Mouse (Mus musculus) E14TG2a.4 (cell line): ENCODE data around the gene Snx20.
"Not testable (repeated sequence)": the region's sequence is repeated elsewhere in the genome, so short reads cannot be mapped to it uniquely, and the experiment has no call there.

Experiments
- H3K27me3 ChIP-seq: 2 replicates; pipeline ENCODE4 v1.6.1; 2014; ENCODE audit warnings: low read length, control low read depth; ENCODE audit not compliant: insufficient read depth
- H3K36me3 ChIP-seq: 2 replicates; pipeline ENCODE4 v1.6.1; 2014; ENCODE audit warnings: low read length, control low read depth; ENCODE audit not compliant: insufficient read depth
- H3K4me1 ChIP-seq: replicated peaks from 2 replicates; pipeline ENCODE4 v1.6.1; 2014; ENCODE audit warnings: low read depth, low read length, control low read depth
- H3K4me3 ChIP-seq: replicated peaks from 2 replicates; pipeline ENCODE4 v1.5.1; 2014; ENCODE audit warnings: mild to moderate bottlenecking, low read length
- H3K9me3 ChIP-seq: 2 replicates; pipeline ENCODE4 v1.6.1; 2014; ENCODE audit warnings: low read length, control low read depth
- CTCF ChIP-seq: conservative IDR thresholded peaks from 2 replicates; pipeline ENCODE4 v1.5.1; 2014; ENCODE audit warnings: low read length
- NANOG ChIP-seq: IDR thresholded peaks from 2 replicates; pipeline ENCODE4 v1.6.1; 2014; ENCODE audit warnings: borderline replicate concordance, low read length, mixed read lengths
- POU5F1 ChIP-seq: IDR thresholded peaks from 2 replicates; pipeline ENCODE4 v1.6.1; 2014; ENCODE audit warnings: low read length, borderline replicate concordance

The Snx20 gene

DNA sequence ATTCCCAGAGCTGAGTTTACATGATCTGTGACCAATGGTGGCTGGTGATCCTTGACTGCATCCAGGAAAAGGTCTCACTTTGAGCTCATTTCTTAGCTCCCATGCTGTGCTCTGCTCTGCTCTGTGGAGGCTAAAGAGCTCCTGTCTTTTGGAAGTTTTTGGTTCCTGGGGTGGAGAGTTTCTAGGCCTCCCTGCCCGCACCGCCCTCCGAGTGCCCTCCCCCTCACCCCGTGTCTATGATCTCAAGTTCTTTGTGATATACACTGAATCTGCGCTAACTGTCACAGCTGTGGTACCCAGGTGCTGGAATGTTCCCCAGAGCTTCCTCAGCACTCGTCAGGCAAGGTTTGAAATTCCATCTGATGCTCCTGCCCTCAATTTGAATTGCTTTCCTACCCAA lies 34.9 kb upstream of the Snx20 start:
- Histone ChIP-seq H3K4me1 (peaks cover 5% of the 10 kb centered on the region; the same call in 1 of the 2 replicates), H3K36me3 (no peaks in the 10 kb centered on the region), H3K9me3 (no peaks in the 10 kb centered on the region), H3K4me3 (no peak overlapping the region), H3K27me3 (peaks cover 7% of the 10 kb centered on the region)
- TF ChIP-seq NANOG (no peak), POU5F1 (no peak), CTCF (no peak)

GRCm38 (mm10) chr8:88668400-88669086 lies 32.6 kb upstream of the Snx20 start:
- TF ChIP-seq POU5F1, result no peak
- TF ChIP-seq NANOG, result no peak
- TF ChIP-seq CTCF, result no peak

GRCm38 (mm10) chr8:88666435-88666834 lies 30.5 kb upstream of the Snx20 start:
- Histone ChIP-seq H3K9me3 (no peaks in the 10 kb centered on the region), H3K36me3 (no peaks in the 10 kb centered on the region), H3K4me1 (peaks cover 17% of the 10 kb centered on the region), H3K27me3 (peaks cover 35% of the 10 kb centered on the region), H3K4me3 (no peak overlapping the region)
- TF ChIP-seq NANOG (no peak), CTCF (no peak), POU5F1 (no peak)

More at GRCm38 (mm10) chr8:88668400-88669086, 32.6 kb upstream of the Snx20 start:
- Histone ChIP-seq H3K36me3 (no peaks in the 10 kb centered on the region), H3K4me1 (peaks cover 17% of the 10 kb centered on the region), H3K4me3 (no peak overlapping the region), H3K9me3 (no peaks in the 10 kb centered on the region), H3K27me3 (peaks cover 28% of the 10 kb centered on the region)

GRCm38 (mm10) chr8:88664947-88665346 lies 29.0 kb upstream of the Snx20 start:
- peak overlapping the region; percentile 46; the same call in 1 of the 2 replicates for H3K4me3 ChIP-seq
- peaks cover 35% of the 10 kb centered on the region for H3K27me3 ChIP-seq
- H3K9me3 ChIP-seq, result no peaks in the 10 kb centered on the region
- peaks cover 17% of the 10 kb centered on the region for H3K4me1 ChIP-seq
- TF ChIP-seq POU5F1 (no peak), CTCF (no peak), NANOG (no peak)
- no peaks in the 10 kb centered on the region for H3K36me3 ChIP-seq

- Histone ChIP-seq H3K9me3 (no peaks in the 10 kb centered on the region), H3K4me3 (peak overlapping the region; percentile 46; the same call in 1 of the 2 replicates), H3K27me3 (peaks cover 35% of the 10 kb centered on the region), H3K36me3 (no peaks in the 10 kb centered on the region), H3K4me1 (peaks cover 17% of the 10 kb centered on the region)
- no peak for TF ChIP-seq CTCF
- no peak for TF ChIP-seq NANOG
- TF ChIP-seq POU5F1, result no peak
Measured at GRCm38 (mm10) chr8:88664121-88664520, 28.2 kb upstream of the Snx20 start.

DNA sequence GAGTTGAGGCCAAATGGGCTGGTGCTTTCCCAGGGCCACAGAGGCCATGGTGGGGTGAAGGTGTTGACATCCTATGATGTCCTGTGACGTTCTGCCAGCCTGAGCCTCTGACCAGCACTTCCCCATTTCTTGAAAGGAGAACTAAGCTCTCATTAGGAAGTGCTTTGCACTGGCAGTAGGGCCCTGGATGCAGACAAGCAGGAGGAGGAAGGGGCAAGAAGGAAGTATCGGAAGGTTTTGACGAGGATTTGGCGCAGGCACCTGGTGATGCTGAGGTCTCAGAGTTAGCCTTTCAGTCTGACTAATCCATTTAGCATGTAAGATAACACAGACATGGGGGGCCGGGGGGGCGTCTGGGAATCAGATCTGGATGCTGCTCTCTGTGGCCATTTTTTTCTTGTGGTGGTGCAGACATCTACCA lies 26.5 kb upstream of the Snx20 start:
- Histone ChIP-seq H3K36me3 (no peaks in the 10 kb centered on the region), H3K4me3 (no peak overlapping the region), H3K4me1 (peaks cover 11% of the 10 kb centered on the region; the same call in 1 of the 2 replicates), H3K27me3 (peaks cover 35% of the 10 kb centered on the region), H3K9me3 (no peaks in the 10 kb centered on the region)
- TF ChIP-seq NANOG (no peak), POU5F1 (no peak), CTCF (no peak)

DNA sequence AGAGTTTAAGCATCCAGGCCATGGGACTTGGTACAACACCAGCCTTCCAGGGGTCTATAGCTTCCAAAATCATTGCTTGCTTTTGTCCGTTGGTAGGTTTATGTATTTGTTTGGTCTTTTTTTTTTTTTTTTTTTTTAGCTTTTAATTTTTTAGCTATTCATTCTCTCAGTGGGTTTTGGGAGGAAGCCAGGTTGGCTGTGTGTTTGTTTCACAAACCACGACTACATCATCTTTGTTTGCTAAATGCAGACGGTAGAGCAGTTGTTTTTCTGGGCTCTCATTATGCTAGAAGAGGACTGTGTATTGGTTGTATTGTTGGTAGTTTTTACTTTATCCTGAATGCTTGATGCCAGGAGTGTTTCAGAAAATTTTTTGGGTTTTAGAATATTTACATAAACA lies 23.9 kb upstream of the Snx20 start:
- TF ChIP-seq NANOG (no peak), POU5F1 (no peak), CTCF (no peak)
- Histone ChIP-seq H3K9me3 (0 out of 2 replicates have a peak, but pooled peaks cover 3% of the 10 kb centered on the region), H3K4me3 (no peak overlapping the region)

DNA sequence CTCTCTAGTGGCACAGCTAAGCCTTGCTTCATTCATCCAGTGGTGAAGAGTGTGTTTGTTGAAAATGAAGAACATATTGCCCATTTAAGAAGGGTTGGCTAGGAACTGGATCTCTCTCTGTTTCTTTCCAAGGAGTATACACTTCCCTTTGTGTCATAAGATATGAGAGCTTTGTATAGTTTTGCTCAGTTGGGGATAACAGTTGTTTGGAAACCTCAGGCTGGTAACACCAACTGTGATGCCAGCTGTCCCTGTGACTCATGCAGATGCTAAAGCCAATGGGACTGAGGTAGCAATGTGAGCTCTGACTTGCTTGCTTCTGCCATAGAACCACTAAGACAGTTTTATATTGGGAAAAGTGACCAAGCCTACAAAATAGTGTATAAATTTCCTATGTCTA lies 19.4 kb upstream of the Snx20 start:
- Histone ChIP-seq H3K27me3 (peaks cover 11% of the 10 kb centered on the region), H3K36me3 (no peaks in the 10 kb centered on the region), H3K4me1 (no peaks in the 10 kb centered on the region), H3K9me3 (0 out of 2 replicates have a peak, but pooled peaks cover 3% of the 10 kb centered on the region), H3K4me3 (no peak overlapping the region)
- no peak for TF ChIP-seq NANOG
- no peak for TF ChIP-seq CTCF
- TF ChIP-seq POU5F1, result no peak

More for the DNA sequence above, 23.9 kb upstream of the Snx20 start:
- Histone ChIP-seq H3K27me3 (peaks cover 23% of the 10 kb centered on the region), H3K36me3 (no peaks in the 10 kb centered on the region), H3K4me1 (peaks cover 7% of the 10 kb centered on the region; the same call in 1 of the 2 replicates)

GRCm38 (mm10) chr8:88651122-88651521 lies 15.2 kb upstream of the Snx20 start:
- not testable (repeated sequence) for H3K9me3 ChIP-seq, H3K4me3 ChIP-seq, H3K36me3 ChIP-seq
- Histone ChIP-seq H3K27me3 (peaks cover 40% of the 10 kb centered on the region), H3K4me1 (peaks cover 20% of the 10 kb centered on the region)
